Mouse (Mus musculus): ENCODE data around the gene Mab21l3.

GRCm38 (mm10) chr3:101783793-101784192, 65.0 kb downstream of the Mab21l3 start:
- TF ChIP-seq POLR2AphosphoS2 (IDR thresholded peaks at IDR 0.05; ENCODE audit: low read depth, low read length) (no peak), CTCF (conservative IDR thresholded peaks at IDR 0.05 in 1 of 2, IDR thresholded peaks at IDR 0.05 in 1 of 2; ENCODE audit: low read depth in 2 of 2, low read length in 2 of 2) (no peak)

All from CH12.LX (cell line).